Mouse (Mus musculus): Measurements from ENCODE around the gene Dok4. TPM values are rescaled to one million over a fixed set of nuclear protein-coding genes. Genes with fewer than 3 reads are reported as not detected.

Dok4 gene
- 1.6 to 3.0 TPM (median 2.3 TPM) in 4 replicates for total RNA-seq (2023; ENCODE audit: inconsistent age)

DNA sequence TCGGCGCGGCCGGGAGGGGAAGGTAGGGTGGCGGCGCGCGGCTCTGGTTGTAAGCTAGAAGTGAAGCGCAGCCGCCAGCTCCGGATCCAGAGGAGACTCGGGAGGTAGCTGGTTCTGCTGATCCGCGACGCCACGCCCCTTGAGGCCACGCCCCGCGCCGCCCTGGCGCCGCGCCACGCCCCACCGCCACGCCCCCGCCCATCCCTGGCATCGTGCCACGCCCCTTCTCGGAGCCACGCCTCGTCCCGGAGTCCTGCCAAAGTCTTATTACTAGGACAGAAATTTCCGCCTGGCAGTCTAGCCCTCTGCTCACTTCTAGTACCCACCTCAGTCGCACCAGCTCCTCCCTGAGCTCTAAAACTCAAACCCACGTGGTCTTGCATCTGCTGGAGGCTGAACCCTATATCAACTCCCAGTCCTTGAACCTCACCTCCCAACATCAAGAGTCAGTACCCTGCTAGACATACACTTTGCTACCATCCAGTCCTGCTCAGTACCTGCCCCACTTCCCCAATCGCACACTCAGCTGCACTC lies at the start of gene Dok4:
Gene Dok4 (minus strand): TSS at position 134 of the 534 bp plus-strand sequence.

DNA sequence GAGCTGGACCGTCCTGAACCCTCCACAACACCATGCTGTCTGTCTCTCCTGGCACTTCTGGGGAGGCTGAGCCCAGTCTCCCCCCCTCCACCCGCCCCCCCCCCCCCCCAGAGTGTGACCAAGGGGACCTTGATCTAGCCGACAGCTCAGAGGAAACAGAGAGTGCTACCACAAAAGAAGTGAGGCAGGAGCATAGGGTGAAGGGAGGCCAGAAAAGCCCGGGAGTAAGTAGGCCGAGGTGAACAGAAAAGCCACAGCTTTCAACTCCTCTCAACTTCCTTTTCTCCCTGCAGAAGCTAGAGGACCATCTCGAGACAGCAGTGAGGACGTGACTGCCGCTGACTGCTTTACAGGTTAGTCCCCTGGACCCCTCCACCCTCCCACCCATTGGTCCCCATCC lies 47.3 kb upstream of the Dok4 start, which contains the start of gene Adgrg5:
Gene Adgrg5 (plus strand): TSS at position 290 of the 400 bp plus-strand sequence.

DNA sequence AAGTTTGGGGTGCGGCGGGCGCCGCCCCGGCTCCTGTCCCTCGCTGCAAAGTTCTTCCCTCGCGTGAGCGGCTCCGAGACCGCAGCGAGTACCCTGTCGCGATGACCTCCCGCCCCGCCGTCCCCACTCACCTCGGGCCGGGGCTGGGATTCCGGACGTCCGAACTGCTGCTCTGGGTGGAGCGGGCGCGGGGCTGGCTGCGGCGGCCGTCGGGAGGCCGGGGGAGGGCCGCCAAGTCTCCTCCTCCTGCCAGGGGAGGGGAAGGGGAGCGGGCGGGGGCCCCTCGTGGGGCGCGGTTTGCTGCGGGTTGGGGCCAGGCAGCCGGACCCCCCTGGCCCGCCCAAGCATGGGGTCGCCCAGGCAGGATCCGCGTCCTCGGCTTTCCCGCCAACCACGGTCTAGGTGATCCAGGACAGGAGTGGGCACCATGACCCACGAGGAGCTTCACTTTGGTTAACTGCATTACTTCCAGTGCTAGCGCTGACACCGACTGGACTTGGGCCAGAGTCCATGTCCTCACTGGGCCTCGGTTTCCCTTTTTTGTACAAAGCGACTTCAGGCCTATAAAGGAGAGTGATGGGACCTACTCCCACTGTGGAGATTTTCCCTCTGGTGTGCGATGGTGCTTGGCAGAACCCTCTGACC lies 41.8 kb upstream of the Dok4 start, which contains the start of gene Ccdc102a:
Gene Ccdc102a (minus strand): TSS at position 248 of the 645 bp plus-strand sequence.

DNA sequence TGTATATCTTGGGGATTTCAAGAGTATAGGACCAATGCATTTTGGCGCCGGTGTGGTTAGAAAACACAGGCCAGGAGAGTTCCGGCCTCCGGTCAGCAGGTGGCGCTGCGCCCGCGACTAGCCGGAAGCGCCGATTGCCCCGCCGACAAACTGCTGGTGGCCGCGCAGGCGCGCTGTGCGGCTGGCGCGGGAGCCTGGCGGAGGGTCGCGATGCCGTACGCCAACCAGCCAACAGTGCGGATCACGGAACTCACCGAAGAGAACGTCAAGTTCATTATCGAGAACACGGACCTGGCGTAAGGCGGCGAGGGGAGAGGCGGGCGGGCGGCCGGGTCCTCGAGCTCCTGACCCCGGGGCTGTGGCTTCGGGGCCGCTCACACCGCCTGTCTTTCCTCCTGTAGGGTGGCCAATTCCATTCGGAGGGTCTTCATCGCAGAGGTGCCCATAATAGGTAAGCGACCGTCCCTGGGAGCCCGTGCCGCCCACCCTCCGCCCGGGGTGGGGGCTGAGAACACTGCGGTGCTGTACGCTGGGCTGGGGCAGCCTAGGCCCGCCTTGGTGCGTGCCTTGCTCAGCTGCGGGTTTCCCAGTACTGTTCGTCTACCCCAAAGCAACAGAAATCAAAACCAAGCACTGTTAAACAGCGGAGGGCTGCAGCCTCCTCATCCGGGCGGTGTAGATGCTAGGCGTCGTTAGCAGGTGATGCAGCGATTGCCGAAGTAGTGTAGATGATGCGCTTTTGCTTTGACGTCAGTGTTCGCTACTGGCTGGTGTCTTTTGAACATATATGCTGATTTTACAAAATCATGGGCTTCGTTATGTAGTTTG lies 18.6 kb downstream of the Dok4 start, which contains the start of gene Polr2c:
Gene Polr2c (plus strand): TSS at position 105 of the 828 bp plus-strand sequence.

DNA sequence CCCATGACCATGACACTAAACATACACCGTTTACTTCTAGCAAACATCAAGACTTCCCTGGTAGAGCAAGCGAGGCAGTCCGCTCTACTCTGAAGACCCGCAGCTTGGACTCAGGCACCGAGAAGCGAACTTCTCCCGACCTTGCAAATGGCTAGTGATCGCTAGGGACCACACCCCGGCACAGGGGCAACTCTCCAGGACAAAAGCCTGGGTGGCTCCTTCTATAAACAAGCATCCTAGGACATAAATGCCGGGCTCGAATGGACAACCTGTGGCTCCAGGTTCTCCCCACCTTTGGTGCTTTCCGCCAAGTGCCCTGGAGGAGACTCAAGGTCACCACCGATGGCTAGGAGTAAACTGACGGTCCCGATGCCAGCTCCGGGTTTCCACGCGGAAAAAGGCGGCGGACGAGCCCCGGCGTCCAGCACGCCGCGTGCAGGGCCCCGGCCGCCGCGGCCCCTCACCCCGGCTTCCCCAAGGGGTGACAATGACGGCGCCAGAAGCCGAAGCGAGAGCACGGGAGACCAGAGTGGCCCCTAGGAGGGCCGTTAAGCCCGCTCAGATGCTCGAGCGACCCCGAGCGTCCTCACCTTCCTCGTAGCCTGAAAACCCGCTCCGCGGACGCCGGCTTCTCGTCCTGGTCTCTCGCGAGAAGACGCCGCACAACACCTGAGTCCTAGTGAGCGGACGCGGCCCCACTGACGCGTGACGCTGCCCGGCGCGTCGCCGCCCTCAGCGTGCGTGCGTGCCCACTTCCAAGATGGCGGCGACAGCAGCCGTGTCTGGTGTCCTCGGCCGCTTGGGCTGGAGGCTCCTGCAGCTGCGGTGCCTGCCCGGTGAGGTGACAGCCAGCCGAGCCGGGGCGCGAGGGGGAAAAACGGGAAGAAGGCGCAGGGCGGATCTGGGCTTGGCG lies 38.2 kb downstream of the Dok4 start, which contains the start of the genes Coq9 and Ciapin1:
Gene Coq9 (plus strand): TSS at position 660 of the 913 bp plus-strand sequence.
Gene Ciapin1 (minus strand): TSS at position 697 of the 913 bp plus-strand sequence.

Other genes starting within 250 kb of the Dok4 start
- gene Arl2bp, start 209.7 kb downstream of the Dok4 start, total RNA-seq (2023; ENCODE audit: inconsistent age) = 94.4 to 105 TPM (median 99.9 TPM) in 4 replicates
- gene Pllp, start 180.1 kb downstream of the Dok4 start, total RNA-seq (2023; ENCODE audit: inconsistent age) = not detected in 4 replicates
- gene Ccl22, start 130.7 kb downstream of the Dok4 start, total RNA-seq (2023; ENCODE audit: inconsistent age) = 0.48 to 0.51 TPM in 2 of 4 replicates, not detected in the others
- not detected in 4 replicates for gene Cx3cl1, start 104.3 kb downstream of the Dok4 start, total RNA-seq (2023; ENCODE audit: inconsistent age)
- gene Ccl17, start 65.9 kb downstream of the Dok4 start, total RNA-seq (2023; ENCODE audit: inconsistent age) = not detected in 4 replicates
- gene Coq9, start 38.0 kb downstream of the Dok4 start, total RNA-seq (2023; ENCODE audit: inconsistent age) = 29.0 to 34.4 TPM (median 32.9 TPM) in 4 replicates
- gene Ciapin1, start 38.0 kb downstream of the Dok4 start, total RNA-seq (2023; ENCODE audit: inconsistent age) = 50.3 to 64.6 TPM (median 51.7 TPM) in 4 replicates
- 49.2 to 66.0 TPM (median 53.7 TPM) in 4 replicates for gene Polr2c, start 18.9 kb downstream of the Dok4 start, total RNA-seq (2023; ENCODE audit: inconsistent age)
- gene Ccdc102a, start 41.8 kb upstream of the Dok4 start, total RNA-seq (2023; ENCODE audit: inconsistent age) = 0.36 to 1.1 TPM (median 0.69 TPM) in 4 replicates
- gene Adgrg5, start 47.4 kb upstream of the Dok4 start, total RNA-seq (2023; ENCODE audit: inconsistent age) = 0.77 to 2.3 TPM (median 0.96 TPM) in 4 replicates
- 3.8 to 6.7 TPM (median 6.2 TPM) in 4 replicates for gene Adgrg1, start 98.4 kb upstream of the Dok4 start, total RNA-seq (2023; ENCODE audit: inconsistent age)
- gene Adgrg3, start 141.4 kb upstream of the Dok4 start, total RNA-seq (2023; ENCODE audit: inconsistent age) = 0.42 TPM in 2 of 4 replicates, not detected in the others
- not detected in 4 replicates for gene Drc7, start 178.8 kb upstream of the Dok4 start, total RNA-seq (2023; ENCODE audit: inconsistent age)
- 16.8 to 21.7 TPM (median 21.2 TPM) in 4 replicates for gene Katnb1, start 204.9 kb upstream of the Dok4 start, total RNA-seq (2023; ENCODE audit: inconsistent age)

Measured in B cell, adult (primary cell).